ENCODE assay signal across 20 mouse cellular contexts in the genomic region with DNA sequence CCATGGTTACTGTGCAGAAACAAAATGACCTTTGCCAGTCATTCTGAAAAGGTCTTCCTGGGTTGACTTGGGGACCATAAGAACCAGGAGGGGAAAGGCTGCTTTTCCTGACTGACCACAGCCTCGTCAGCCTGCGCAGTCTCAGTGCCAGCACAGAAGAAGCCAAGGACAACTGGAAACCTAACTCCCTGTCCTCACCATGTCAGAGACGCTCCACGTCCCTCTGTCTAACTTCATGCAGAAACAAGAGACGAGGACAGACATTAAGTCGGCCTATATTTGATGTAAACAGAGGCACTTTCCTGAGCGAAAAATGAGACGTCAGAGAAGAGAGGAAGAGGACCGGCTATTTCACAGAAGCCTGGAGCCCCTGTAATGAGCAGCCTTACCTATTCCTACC.
A peak's percentile ranks its signal among the peaks of the same experiment; 100 is the strongest.
DNase-seq lines count a peak whose midpoint lies in the region; ATAC-seq lines count a peak whose summit lies in the region.
"Had no signal": no experiment of that assay in that cellular context is flagged by ENCODE, and none has a peak within 500 bp of the region (broad histone marks: within the 10 kb centered on the region; RNA-seq: fewer than 3 reads in every experiment).

No protein-coding gene starts in this region.

- peak overlapping the region; percentile 14; the same call in 1 of the 2 replicates for H3K9ac ChIP-seq in heart, embryonic 13.5 days
- H3K9ac ChIP-seq in limb, embryonic 11.5 days (ENCODE audit: low read length): no peak overlapping the region
- H3K9ac ChIP-seq: hindbrain, embryonic 15.5 days; liver, embryonic 14.5 days; midbrain, embryonic 12.5 days had no signal

- H3K36me3 ChIP-seq in heart, embryonic 13.5 days: no peaks in the 10 kb centered on the region
- no peaks in the 10 kb centered on the region; the same call in 1 of the 2 replicates for H3K36me3 ChIP-seq in embryonic facial prominence, embryonic 10.5 days (replicated peaks)
- no peaks in the 10 kb centered on the region for H3K36me3 ChIP-seq in limb, embryonic 11.5 days (ENCODE audit: control insufficient read depth, insufficient read depth, low read length)
- H3K36me3 ChIP-seq: hindbrain, embryonic 15.5 days; midbrain, embryonic 12.5 days had no signal

- DNase-seq in adrenal gland, adult 2 months: peak; percentile 36
- no peak for DNase-seq in adrenal gland, adult 18-20 months (ENCODE audit: low spot score in 2 of 2)
- no peak for DNase-seq in heart, adult 8-10 months (ENCODE audit: low spot score)
- DNase-seq in embryonic facial prominence, embryonic 10.5 days (ENCODE audit: low spot score): peak; percentile 41
- peak; percentile 34 for DNase-seq in limb, embryonic 11.5 days (ENCODE audit: low spot score)
- DNase-seq in right cerebral cortex, adult 18-20 months: no peak
- no peak for DNase-seq in right cerebral cortex, adult 2 months (ENCODE audit: low spot score in 2 of 2)
- DNase-seq: cerebellum, adult 11 months; cerebellum, postnatal 10 days; gastrocnemius, postnatal 10 days; kidney, adult 11 months; spleen, adult 18-20 months; thymus, postnatal 25 days had no signal

- no peaks in the 10 kb centered on the region for H3K27me3 ChIP-seq in heart, embryonic 13.5 days (replicated peaks)
- peaks cover 6% of the 10 kb centered on the region; the same call in 1 of the 2 replicates for H3K27me3 ChIP-seq in embryonic facial prominence, embryonic 10.5 days (replicated peaks; ENCODE audit: low read depth, poor library complexity, severe bottlenecking)
- H3K27me3 ChIP-seq in limb, embryonic 11.5 days (ENCODE audit: control insufficient read depth, insufficient read depth, low read length): no peaks in the 10 kb centered on the region
- H3K27me3 ChIP-seq: hindbrain, embryonic 15.5 days; midbrain, embryonic 12.5 days had no signal

- WGBS in heart, embryonic 13.5 days: 56% methylated on average over 9 of the region's 9 CpGs
- 44% methylated on average over 9 of the region's 9 CpGs for WGBS in embryonic facial prominence, embryonic 10.5 days
- 20% methylated on average over 9 of the region's 9 CpGs for whole genome bisulfite sequencing in limb, embryonic 11.5 days

- H3K4me3 ChIP-seq in heart, embryonic 13.5 days: no peak overlapping the region
- H3K4me3 ChIP-seq in embryonic facial prominence, embryonic 10.5 days: no peak overlapping the region; the same call in 1 of the 2 replicates
- no peak overlapping the region for H3K4me3 ChIP-seq in limb, embryonic 11.5 days (ENCODE audit: low read depth, low read length)
- H3K4me3 ChIP-seq: hindbrain, embryonic 15.5 days; midbrain, embryonic 12.5 days had no signal

- H3K4me1 ChIP-seq in heart, embryonic 13.5 days: peaks cover 33% of the 10 kb centered on the region
- peaks cover 86% of the 10 kb centered on the region for H3K4me1 ChIP-seq in embryonic facial prominence, embryonic 10.5 days
- peaks cover 42% of the 10 kb centered on the region for H3K4me1 ChIP-seq in limb, embryonic 11.5 days (ENCODE audit: control insufficient read depth, insufficient read depth, low read length)

- H3K27ac ChIP-seq in heart, embryonic 13.5 days (replicated peaks): no peak overlapping the region
- H3K27ac ChIP-seq in embryonic facial prominence, embryonic 10.5 days (replicated peaks): peak overlapping the region; percentile 80
- no peak overlapping the region for H3K27ac ChIP-seq in limb, embryonic 11.5 days (replicated peaks; ENCODE audit: low read depth, low read length)
- H3K27ac ChIP-seq: kidney, postnatal 0 days; liver, embryonic 14.5 days; midbrain, embryonic 12.5 days had no signal

- no peak overlapping the region for H3K4me2 ChIP-seq in heart, embryonic 13.5 days
- no peak overlapping the region for H3K4me2 ChIP-seq in limb, embryonic 11.5 days (ENCODE audit: low read depth, severe bottlenecking)
- H3K4me2 ChIP-seq: heart, embryonic 11.5 days; hindbrain, embryonic 15.5 days; midbrain, embryonic 12.5 days had no signal

- ATAC-seq in heart, embryonic 13.5 days (ENCODE audit: extremely low read depth, insufficient number of reproducible peaks, low FRiP score, low TSS enrichment): no peak
- ATAC-seq in limb, embryonic 11.5 days (ENCODE audit: insufficient number of reproducible peaks, low FRiP score, low TSS enrichment, low read depth): 0 out of 2 replicates have a peak, but pooled peaks have one; percentile 37
- ATAC-seq: lung, postnatal 0 days had no signal

- H3K9me3 ChIP-seq in heart, embryonic 13.5 days: no peaks in the 10 kb centered on the region
- no peaks in the 10 kb centered on the region for H3K9me3 ChIP-seq in embryonic facial prominence, embryonic 10.5 days
- H3K9me3 ChIP-seq in limb, embryonic 11.5 days (ENCODE audit: control insufficient read depth, low read length): no peaks in the 10 kb centered on the region
- H3K9me3 ChIP-seq: hindbrain, embryonic 15.5 days; midbrain, embryonic 12.5 days had no signal

Comparison
In these comparisons a context has a peak if more than half of its experiments do, and no peak if none do; other contexts are left out.
1. DNase-seq: peak in adrenal gland, adult 2 months (single experiment), embryonic facial prominence, embryonic 10.5 days (single experiment) and limb, embryonic 11.5 days (single experiment); none in adrenal gland, adult 18-20 months (0 of 2), heart, adult 8-10 months (single experiment), right cerebral cortex, adult 18-20 months (single experiment) and right cerebral cortex, adult 2 months (0 of 2).